Mouse (Mus musculus) Muller cell, postnatal 12 days (primary cell): ENCODE data around the gene Fgfr2.

Source experiments
- DNase-seq: peaks from one replicate; pipeline ENCODE4 v3.0.0-alpha.2; 2015; ENCODE audit errors: inconsistent ontology term

The Fgfr2 gene

GRCm38 (mm10) chr7:130812407-130812806 is 2310.7 kb downstream of the Fgfr2 start:
- no peak for DNase-seq

- no peak for DNase-seq
Measured at GRCm38 (mm10) chr7:130810238-130810637, 2312.9 kb downstream of the Fgfr2 start.

GRCm38 (mm10) chr7:130808694-130809093 is 2314.5 kb downstream of the Fgfr2 start:
- DNase-seq: no peak

- DNase-seq: peak; percentile 74
Measured at GRCm38 (mm10) chr7:130807749-130808148, 2315.4 kb downstream of the Fgfr2 start.

- no peak for DNase-seq
Measured at GRCm38 (mm10) chr7:130804991-130805390, 2318.2 kb downstream of the Fgfr2 start.

GRCm38 (mm10) chr7:130803251-130803825 is 2319.8 kb downstream of the Fgfr2 start:
- DNase-seq: peak; percentile 34

- no peak for DNase-seq
Measured at GRCm38 (mm10) chr7:130801811-130802210, 2321.3 kb downstream of the Fgfr2 start.

GRCm38 (mm10) chr7:130800681-130801080 is 2322.5 kb downstream of the Fgfr2 start:
- DNase-seq: no peak

- no peak for DNase-seq
Measured at GRCm38 (mm10) chr7:130799418-130799817, 2323.7 kb downstream of the Fgfr2 start.

GRCm38 (mm10) chr7:130797524-130797923 is 2325.6 kb downstream of the Fgfr2 start:
- no peak for DNase-seq

GRCm38 (mm10) chr7:130796786-130797185 is 2326.4 kb downstream of the Fgfr2 start:
- DNase-seq: no peak

GRCm38 (mm10) chr7:130793671-130794070 is 2329.5 kb downstream of the Fgfr2 start:
- no peak for DNase-seq

GRCm38 (mm10) chr7:130789456-130789855 is 2333.7 kb downstream of the Fgfr2 start:
- no peak for DNase-seq

- no peak for DNase-seq
Measured at GRCm38 (mm10) chr7:130788950-130789349, 2334.2 kb downstream of the Fgfr2 start.

GRCm38 (mm10) chr7:130787537-130787936 is 2335.6 kb downstream of the Fgfr2 start:
- DNase-seq: no peak

- DNase-seq: no peak
Measured at GRCm38 (mm10) chr7:130786708-130787107, 2336.4 kb downstream of the Fgfr2 start.

- DNase-seq: no peak
Measured at GRCm38 (mm10) chr7:130785923-130786575, 2337.1 kb downstream of the Fgfr2 start.

GRCm38 (mm10) chr7:130782501-130783050 is 2340.6 kb downstream of the Fgfr2 start:
- DNase-seq: no peak

GRCm38 (mm10) chr7:130780866-130781419 is 2342.2 kb downstream of the Fgfr2 start:
- no peak for DNase-seq

- no peak for DNase-seq
Measured at GRCm38 (mm10) chr7:130773914-130774630, 2349.1 kb downstream of the Fgfr2 start, which contains the start of gene Btbd16. Gene Btbd16, plus strand, starts transcription at chr7:130774069.

- no peak for DNase-seq
Measured at GRCm38 (mm10) chr7:130773171-130773830, 2349.8 kb downstream of the Fgfr2 start.

- DNase-seq: peak; percentile 75
Measured at GRCm38 (mm10) chr7:130770707-130771106, 2352.4 kb downstream of the Fgfr2 start.
